Mouse (Mus musculus): ENCODE measurements around the gene Esrra. TPM values are rescaled to one million over a fixed set of nuclear protein-coding genes. Genes with fewer than 3 reads are reported as not detected.
A peak's percentile ranks its signal among the peaks of the same experiment; 100 is the strongest.

Gene Esrra
- polyA plus RNA-seq, 1 experiment, result 103 TPM

GRCm38 (mm10) chr19:6924461-6925306, 3.1 kb upstream of the Esrra start:
- TF ChIP-seq POLR2A (IDR thresholded peaks at IDR 0.05; ENCODE audit: borderline replicate concordance, insufficient read depth, low read length) (no peak), CTCF (IDR thresholded peaks at IDR 0.05; ENCODE audit: borderline replicate concordance, insufficient read depth, low read depth, low read length) (peak; percentile 79)
- Histone ChIP-seq H3K4me3 (replicated peaks; ENCODE audit: insufficient read depth, low read depth, low read length) (peak overlapping the region; percentile 13), H3K4me1 (ENCODE audit: control insufficient read depth, insufficient read depth, low read length) (peaks cover 11% of the 10 kb centered on the region), H3K27ac (ENCODE audit: insufficient read depth, low read length) (no peak overlapping the region), H3K27me3 (ENCODE audit: control insufficient read depth, insufficient read depth, low read length) (no peaks in the 10 kb centered on the region; the same call in 1 of the 2 replicates)
- 4% methylated on average over 39 of the region's 39 CpGs for WGBS
- DNase-seq, result peak; percentile 86 to 93

- no peak for TF ChIP-seq CTCF (IDR thresholded peaks at IDR 0.05; ENCODE audit: borderline replicate concordance, insufficient read depth, low read depth, low read length)
- no peak for TF ChIP-seq POLR2A (IDR thresholded peaks at IDR 0.05; ENCODE audit: borderline replicate concordance, insufficient read depth, low read length)
- peak overlapping the region; percentile 93; the same call in 1 of the 2 replicates for H3K27ac ChIP-seq (ENCODE audit: insufficient read depth, low read length)
- 68% methylated on average over 6 of the region's 6 CpGs for WGBS
- peak overlapping the region; percentile 70 for H3K4me3 ChIP-seq (replicated peaks; ENCODE audit: insufficient read depth, low read depth, low read length)
- peaks cover 14% of the 10 kb centered on the region for H3K4me1 ChIP-seq (ENCODE audit: control insufficient read depth, insufficient read depth, low read length)
- no peaks in the 10 kb centered on the region; the same call in 1 of the 2 replicates for H3K27me3 ChIP-seq (ENCODE audit: control insufficient read depth, insufficient read depth, low read length)
- no peak for DNase-seq
Measured at GRCm38 (mm10) chr19:6922901-6923735, 1.5 kb upstream of the Esrra start.

GRCm38 (mm10) chr19:6920741-6921636, 624 bp downstream of the Esrra start:
- H3K27ac ChIP-seq (ENCODE audit: insufficient read depth, low read length), result no peak overlapping the region
- no peaks in the 10 kb centered on the region for H3K27me3 ChIP-seq (ENCODE audit: control insufficient read depth, insufficient read depth, low read length)
- TF ChIP-seq POLR2A (IDR thresholded peaks at IDR 0.05; ENCODE audit: borderline replicate concordance, insufficient read depth, low read length) (no peak), CTCF (IDR thresholded peaks at IDR 0.05; ENCODE audit: borderline replicate concordance, insufficient read depth, low read depth, low read length) (no peak)
- peak in 1 of 2 experiments; percentile 67 for DNase-seq
- peaks cover 14% of the 10 kb centered on the region for H3K4me1 ChIP-seq (ENCODE audit: control insufficient read depth, insufficient read depth, low read length)
- WGBS, result 2% methylated on average over 46 of the region's 48 CpGs
- peak overlapping the region; percentile 63 for H3K4me3 ChIP-seq (replicated peaks; ENCODE audit: insufficient read depth, low read depth, low read length)

GRCm38 (mm10) chr19:6919876-6920740, 1.5 kb downstream of the Esrra start:
- H3K4me1 ChIP-seq (ENCODE audit: control insufficient read depth, insufficient read depth, low read length), result peaks cover 14% of the 10 kb centered on the region
- no peak overlapping the region for H3K27ac ChIP-seq (ENCODE audit: insufficient read depth, low read length)
- no peaks in the 10 kb centered on the region for H3K27me3 ChIP-seq (ENCODE audit: control insufficient read depth, insufficient read depth, low read length)
- TF ChIP-seq POLR2A (IDR thresholded peaks at IDR 0.05; ENCODE audit: borderline replicate concordance, insufficient read depth, low read length) (no peak), CTCF (IDR thresholded peaks at IDR 0.05; ENCODE audit: borderline replicate concordance, insufficient read depth, low read depth, low read length) (no peak)
- 11% methylated on average over 8 of the region's 8 CpGs for WGBS
- peak overlapping the region; percentile 63 for H3K4me3 ChIP-seq (replicated peaks; ENCODE audit: insufficient read depth, low read depth, low read length)
- peak; percentile 58 to 69 for DNase-seq

GRCm38 (mm10) chr19:6919431-6919830, 2.2 kb downstream of the Esrra start:
- TF ChIP-seq CTCF (IDR thresholded peaks at IDR 0.05; ENCODE audit: borderline replicate concordance, insufficient read depth, low read depth, low read length) (no peak), POLR2A (IDR thresholded peaks at IDR 0.05; ENCODE audit: borderline replicate concordance, insufficient read depth, low read length) (no peak)
- no peaks in the 10 kb centered on the region for H3K27me3 ChIP-seq (ENCODE audit: control insufficient read depth, insufficient read depth, low read length)
- DNase-seq, result no peak
- H3K4me3 ChIP-seq (replicated peaks; ENCODE audit: insufficient read depth, low read depth, low read length), result no peak overlapping the region
- no peak overlapping the region for H3K27ac ChIP-seq (ENCODE audit: insufficient read depth, low read length)
- H3K4me1 ChIP-seq (ENCODE audit: control insufficient read depth, insufficient read depth, low read length), result peaks cover 14% of the 10 kb centered on the region

GRCm38 (mm10) chr19:6918321-6918720, 3.3 kb downstream of the Esrra start:
- DNase-seq, result no peak
- 89% methylated on average over 4 of the region's 4 CpGs for WGBS
- Histone ChIP-seq H3K27me3 (ENCODE audit: control insufficient read depth, insufficient read depth, low read length) (no peaks in the 10 kb centered on the region), H3K27ac (ENCODE audit: insufficient read depth, low read length) (no peak overlapping the region), H3K4me3 (replicated peaks; ENCODE audit: insufficient read depth, low read depth, low read length) (no peak overlapping the region), H3K4me1 (ENCODE audit: control insufficient read depth, insufficient read depth, low read length) (peaks cover 14% of the 10 kb centered on the region)
- TF ChIP-seq CTCF (IDR thresholded peaks at IDR 0.05; ENCODE audit: borderline replicate concordance, insufficient read depth, low read depth, low read length) (no peak), POLR2A (IDR thresholded peaks at IDR 0.05; ENCODE audit: borderline replicate concordance, insufficient read depth, low read length) (no peak)

Data from cerebellum, adult 2 months (tissue).